In genomic region chr1:93365641-93366040, GRCm38 (mm10) we compare ENCODE assay signal across 15 mouse cellular contexts.
"Had no signal": no experiment of that assay in that cellular context is flagged by ENCODE, and none has a peak within 500 bp of the region (broad histone marks: within the 10 kb centered on the region; RNA-seq: fewer than 3 reads in every experiment).

No protein-coding gene starts in this region.

- ATAC-seq: liver, postnatal 0 days; lung, postnatal 0 days; midbrain, embryonic 13.5 days; midbrain, embryonic 16.5 days had no signal

- DNase-seq: kidney, adult 18-20 months; kidney, adult 9 months; kidney, postnatal 14 days; kidney, postnatal 4 days; left cerebral cortex, postnatal 4 days; liver, postnatal 0 days; lung, embryonic 14.5 days; right cerebral cortex, postnatal 14 days; right cerebral cortex, postnatal 4 days; thymus, adult 2 months; thymus, postnatal 14 days; thymus, postnatal 4 days had no signal
